In the genomic region with DNA sequence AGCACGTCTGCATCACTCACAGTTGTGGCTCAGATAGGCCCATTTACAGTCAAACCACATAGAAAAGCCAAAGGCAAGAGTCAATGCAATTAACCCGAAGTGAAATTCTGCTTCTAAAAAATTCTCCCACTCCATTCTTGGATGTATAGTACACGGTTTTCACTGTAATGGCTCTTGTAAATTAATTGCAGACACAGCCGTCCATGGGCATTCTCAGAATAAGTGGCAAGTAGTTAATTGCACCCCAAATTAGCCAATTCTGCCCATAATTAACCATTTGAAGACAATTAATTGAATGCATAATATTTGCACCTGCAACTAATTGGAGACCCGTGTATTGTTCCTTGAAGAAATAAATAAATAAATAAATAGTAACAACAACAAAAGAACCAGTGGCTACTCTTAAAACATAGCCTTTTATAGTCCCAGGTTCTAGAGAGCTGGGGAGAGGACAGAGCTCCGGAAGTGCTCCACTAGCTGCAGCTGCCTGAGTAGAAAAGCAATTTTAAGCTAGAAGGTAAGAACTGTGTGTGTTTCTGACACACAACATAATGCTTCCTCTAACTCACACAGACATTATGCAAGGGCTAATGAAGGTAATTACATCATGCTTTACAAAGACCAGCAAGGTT, we compare ENCODE assay signal across 20 mouse cellular contexts.
"Had no signal": no experiment of that assay in that cellular context is flagged by ENCODE, and none has a peak within 500 bp of the region (broad histone marks: within the 10 kb centered on the region; RNA-seq: fewer than 3 reads in every experiment).

No protein-coding gene starts in this region.

- H3K27ac ChIP-seq: kidney, embryonic 15.5 days; left cerebral cortex, adult 2 months; limb, embryonic 12.5 days; limb, embryonic 15.5 days; liver, embryonic 14.5 days; macrophage; midbrain, embryonic 13.5 days had no signal

- H3K27me3 ChIP-seq: kidney, embryonic 15.5 days; limb, embryonic 12.5 days; limb, embryonic 15.5 days; midbrain, embryonic 13.5 days had no signal

- H3K4me2 ChIP-seq: kidney, embryonic 15.5 days; limb, embryonic 12.5 days; limb, embryonic 15.5 days; liver, embryonic 11.5 days; lung, embryonic 14.5 days; midbrain, embryonic 13.5 days had no signal

- H3K4me1 ChIP-seq: kidney, embryonic 15.5 days; limb, embryonic 15.5 days had no signal

- DNase-seq: kidney, adult 8-10 months; kidney, postnatal 10 days; kidney, postnatal 36 days; layer of hippocampus, postnatal 36 days; left cerebral cortex, postnatal 4 days; liver, postnatal 0 days; lung, embryonic 14.5 days; right cerebral cortex, adult 18-20 months; right cerebral cortex, postnatal 14 days; right cerebral cortex, postnatal 4 days; thymus, postnatal 25 days had no signal

- H3K9me3 ChIP-seq: kidney, embryonic 15.5 days; limb, embryonic 12.5 days; limb, embryonic 15.5 days; midbrain, embryonic 13.5 days had no signal

- H3K9ac ChIP-seq: kidney, embryonic 15.5 days; limb, embryonic 12.5 days; limb, embryonic 15.5 days; liver, embryonic 14.5 days; liver, postnatal 0 days; lung, embryonic 14.5 days; midbrain, embryonic 13.5 days had no signal

- H3K4me3 ChIP-seq: kidney, embryonic 15.5 days; left cerebral cortex, adult 2 months; limb, embryonic 12.5 days; limb, embryonic 15.5 days; midbrain, embryonic 13.5 days had no signal

- H3K36me3 ChIP-seq: kidney, embryonic 15.5 days; limb, embryonic 12.5 days; limb, embryonic 15.5 days; midbrain, embryonic 13.5 days had no signal

- ATAC-seq: liver, postnatal 0 days; lung, postnatal 0 days; midbrain, embryonic 13.5 days had no signal
